Mouse (Mus musculus): ENCODE measurements around the gene Ubqln4.

Ubqln4 gene

GRCm38 (mm10) chr3:88553525-88553879 lies at the start of gene Ubqln4:
Gene Ubqln4, plus strand, starts transcription at chr3:88553758.
- in situ Hi-C loops (cut with MboI, MseI): no loop called here

- in situ Hi-C loops (cut with MboI, MseI): no loop called here
Observed at GRCm38 (mm10) chr3:88503881-88504746, 49.4 kb upstream of the Ubqln4 start.

DNA sequence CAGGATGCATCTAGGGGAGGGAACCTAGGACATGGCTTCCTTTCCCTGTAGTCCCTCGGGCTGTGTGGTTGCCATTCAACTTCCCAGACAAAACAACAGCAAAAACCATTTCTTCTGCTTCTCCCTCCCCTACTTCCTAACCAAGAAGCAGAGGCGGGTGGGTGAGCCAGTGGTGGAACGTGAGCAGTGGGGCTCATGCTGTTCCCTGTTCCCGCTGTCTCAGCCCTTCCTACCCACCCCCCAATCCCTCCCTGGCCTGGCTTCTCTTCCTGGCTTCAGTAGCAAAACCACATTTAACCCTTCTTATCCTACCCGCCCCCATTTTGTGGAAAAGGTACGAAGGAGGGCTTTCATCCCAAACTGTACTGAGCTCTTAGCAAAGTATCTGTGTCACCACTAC lies 48.5 kb upstream of the Ubqln4 start:
- in situ Hi-C loops (cut with MboI, MseI): no loop called here

- in situ Hi-C loops (cut with MboI, MseI): no loop called here
Observed at GRCm38 (mm10) chr3:88505765-88506164, 47.8 kb upstream of the Ubqln4 start.

DNA sequence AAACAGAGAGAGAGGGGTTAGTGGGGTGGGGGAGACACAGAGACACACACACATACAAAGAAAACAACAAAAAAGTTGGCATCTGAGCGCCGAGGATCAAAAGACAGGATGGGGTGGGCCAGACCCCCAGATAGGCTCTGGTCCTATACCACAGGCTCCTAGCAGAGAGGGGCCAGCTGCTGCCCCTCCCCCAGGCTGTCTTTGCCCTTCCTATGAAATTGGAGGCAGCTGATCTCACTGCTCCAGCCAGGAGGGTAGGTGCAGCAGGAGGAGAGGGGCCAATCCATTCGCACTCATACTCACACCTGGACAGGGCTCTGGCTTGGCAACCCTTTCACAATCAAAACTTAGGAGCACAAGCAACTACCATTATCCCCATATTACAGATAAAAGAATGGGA lies 44.3 kb upstream of the Ubqln4 start:
- in situ Hi-C loops (cut with MboI, MseI): no loop called here

- in situ Hi-C loops (cut with MboI, MseI): loop anchor here (10.0 kb wide), 1 partner anchor 885 kb away; the partner anchor contains the start of gene Zbtb7b
Observed at GRCm38 (mm10) chr3:88509692-88510420, 43.7 kb upstream of the Ubqln4 start, which contains the start of gene Lmna. Gene Lmna, minus strand, starts transcription at chr3:88509956.

DNA sequence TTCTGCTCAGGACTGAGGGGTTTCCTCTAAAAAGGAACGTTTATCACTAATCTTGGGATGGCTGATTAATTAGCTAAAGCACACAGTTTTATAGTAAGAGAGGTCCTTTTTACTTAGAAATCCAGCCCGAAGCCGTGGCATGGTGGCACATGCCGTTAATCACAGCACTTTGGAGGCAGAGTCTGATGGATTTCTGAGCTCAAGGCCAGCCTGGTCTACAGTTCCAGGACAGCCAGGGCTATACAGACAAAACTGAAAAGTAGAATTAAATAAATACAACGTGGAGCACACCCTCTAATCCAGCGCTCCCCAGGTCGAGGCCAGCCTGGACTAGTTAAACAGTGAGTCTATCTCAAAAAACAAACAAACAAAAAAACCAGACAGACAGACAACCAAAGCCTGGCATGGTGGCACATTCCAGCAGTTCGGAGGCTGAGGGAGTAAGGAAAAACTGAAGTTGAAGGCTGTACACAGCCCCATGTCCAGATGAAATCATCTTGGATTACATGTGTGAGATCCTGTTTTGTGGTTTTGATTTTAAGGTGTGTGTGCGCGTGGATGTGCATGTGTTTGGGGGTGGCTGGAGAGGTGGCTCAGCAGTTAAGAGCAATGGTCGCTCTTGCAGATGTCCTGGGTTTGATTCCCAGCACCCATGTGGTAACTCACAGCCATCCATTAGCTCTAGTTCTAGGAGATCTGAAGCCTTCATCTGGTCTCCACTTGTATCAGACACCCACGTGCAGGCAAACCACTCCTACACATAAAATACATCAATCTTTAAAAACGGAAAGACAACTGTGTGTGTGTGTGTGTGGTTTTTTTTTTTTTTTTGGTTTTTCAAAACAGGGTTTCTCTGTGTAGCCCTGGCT lies 42.9 kb upstream of the Ubqln4 start:
- in situ Hi-C loops (cut with MboI, MseI): loop anchor here (10.0 kb wide), 1 partner anchor 884 kb away; the partner anchor contains the start of gene Zbtb7b

DNA sequence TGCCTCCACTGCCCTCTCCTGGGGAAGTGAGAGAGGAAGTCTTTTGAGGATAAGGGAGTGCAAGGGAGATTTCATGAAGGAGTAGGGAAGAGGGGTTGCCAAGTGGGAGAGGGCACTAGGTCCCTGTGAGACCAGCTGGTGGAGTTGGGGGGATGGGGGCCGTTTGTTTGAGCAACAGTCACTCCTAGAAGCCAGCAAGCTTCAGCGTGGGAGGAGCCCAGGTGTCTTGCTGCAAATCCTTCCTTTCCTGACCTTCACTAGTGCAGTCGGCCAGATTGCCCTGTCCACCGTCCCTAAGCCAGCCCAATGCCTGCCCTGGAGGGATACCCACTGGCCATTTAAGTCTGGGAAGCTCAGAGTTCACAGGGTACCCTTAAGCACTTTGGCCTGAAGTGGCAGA lies 42.0 kb upstream of the Ubqln4 start:
- in situ Hi-C loops (cut with MboI, MseI): loop anchor here (10.0 kb wide), 1 partner anchor 883 kb away; the partner anchor contains the start of gene Zbtb7b

DNA sequence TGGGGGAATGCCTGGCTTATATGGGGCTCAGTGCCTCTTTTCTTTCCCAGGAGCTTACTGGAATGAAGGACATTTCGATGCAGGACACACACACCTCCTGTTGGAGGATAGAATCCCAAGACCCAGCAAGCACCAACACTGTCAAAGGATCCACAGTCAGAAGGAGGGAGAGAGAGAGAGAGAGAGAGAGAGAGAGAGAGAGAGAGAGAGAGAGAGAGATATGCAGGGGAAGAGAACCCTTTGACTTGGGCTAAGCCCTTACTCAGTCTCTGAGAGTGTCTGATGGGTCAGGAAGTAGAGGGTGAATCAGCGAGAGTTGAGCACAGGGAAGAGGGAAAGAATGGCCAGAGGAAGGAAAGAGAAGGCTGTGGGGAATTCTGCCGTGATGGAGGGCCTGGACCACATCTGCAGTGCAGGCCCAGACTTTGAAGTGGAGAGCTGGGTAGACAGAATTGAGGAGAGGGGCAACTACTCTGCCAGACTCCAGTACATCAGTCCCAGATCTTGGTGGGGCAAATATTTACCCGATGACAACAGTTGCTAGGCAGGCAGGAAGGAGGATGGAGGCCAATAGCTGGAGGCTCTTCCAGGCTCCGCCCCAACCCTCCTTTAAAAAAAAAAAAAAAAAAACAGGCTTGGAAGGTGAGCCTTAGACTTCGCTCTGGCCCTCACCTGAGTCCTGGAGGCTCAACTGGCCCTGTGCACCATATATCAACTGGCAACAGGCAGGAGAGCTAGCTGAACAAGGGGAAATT lies 41.2 kb upstream of the Ubqln4 start:
- in situ Hi-C loops (cut with MboI, MseI): loop anchor here (10.0 kb wide), 1 partner anchor 882 kb away; the partner anchor contains the start of gene Zbtb7b

DNA sequence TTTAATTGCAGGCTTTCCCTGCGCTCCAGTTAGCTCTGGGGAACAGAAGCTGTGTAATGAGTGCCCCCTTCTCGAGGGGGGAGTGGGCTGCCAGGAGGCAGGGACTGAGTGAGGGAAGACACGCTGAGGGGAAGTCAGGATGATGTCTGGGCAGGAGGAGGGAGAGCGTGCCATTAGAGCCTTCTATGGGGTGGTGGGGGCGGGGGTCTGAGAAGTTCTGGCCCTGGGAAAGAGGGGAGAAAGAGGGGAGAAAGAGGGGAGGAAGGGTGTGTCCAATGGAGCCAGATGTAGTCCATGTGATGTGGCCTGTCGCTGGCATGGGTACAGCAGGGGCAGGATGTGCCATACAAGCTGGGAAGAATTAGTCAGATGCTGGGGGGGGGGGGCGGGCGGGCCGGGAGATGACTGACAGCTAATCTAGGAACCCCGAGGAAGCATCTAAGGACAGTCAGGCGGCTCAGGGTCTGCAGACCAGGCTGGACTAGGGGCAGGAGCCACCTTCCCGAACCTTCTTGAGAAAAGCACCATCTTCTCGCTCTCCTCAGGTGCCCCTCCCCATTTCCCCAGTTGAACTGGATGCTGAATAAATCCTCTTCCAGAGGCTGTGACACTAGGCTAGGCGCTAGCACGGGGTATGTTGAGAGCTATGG lies 40.5 kb upstream of the Ubqln4 start:
- in situ Hi-C loops (cut with MboI, MseI): loop anchor here (10.0 kb wide), 1 partner anchor 882 kb away; the partner anchor contains the start of gene Zbtb7b

GRCm38 (mm10) chr3:88513546-88514115 lies 39.9 kb upstream of the Ubqln4 start:
- in situ Hi-C loops (cut with MboI, MseI): loop anchor here (10.0 kb wide), 1 partner anchor 881 kb away; the partner anchor contains the start of gene Zbtb7b

- in situ Hi-C loops (cut with MboI, MseI): loop anchor here (10.0 kb wide), 1 partner anchor 880 kb away; the partner anchor contains the start of gene Zbtb7b
Observed at GRCm38 (mm10) chr3:88514231-88515094, 39.1 kb upstream of the Ubqln4 start.

GRCm38 (mm10) chr3:88515095-88515386 lies 38.5 kb upstream of the Ubqln4 start:
- in situ Hi-C loops (cut with MboI, MseI): loop anchor here (10.0 kb wide), 1 partner anchor 880 kb away; the partner anchor contains the start of gene Zbtb7b

GRCm38 (mm10) chr3:88516407-88516806 lies 37.2 kb upstream of the Ubqln4 start:
- in situ Hi-C loops (cut with MboI, MseI): loop anchor here (10.0 kb wide), 1 partner anchor 878 kb away; the partner anchor contains the start of gene Zbtb7b

GRCm38 (mm10) chr3:88518411-88518810 lies 35.1 kb upstream of the Ubqln4 start:
- in situ Hi-C loops (cut with MboI, MseI): loop anchor here (10.0 kb wide), 1 partner anchor 876 kb away; the partner anchor contains the start of gene Zbtb7b

GRCm38 (mm10) chr3:88520078-88520477 lies 33.5 kb upstream of the Ubqln4 start:
- in situ Hi-C loops (cut with MboI, MseI): loop anchor here (5.0 kb wide), 2 partner anchors 33 to 108 kb away; partner anchors contain the start of gene Pmf1

DNA sequence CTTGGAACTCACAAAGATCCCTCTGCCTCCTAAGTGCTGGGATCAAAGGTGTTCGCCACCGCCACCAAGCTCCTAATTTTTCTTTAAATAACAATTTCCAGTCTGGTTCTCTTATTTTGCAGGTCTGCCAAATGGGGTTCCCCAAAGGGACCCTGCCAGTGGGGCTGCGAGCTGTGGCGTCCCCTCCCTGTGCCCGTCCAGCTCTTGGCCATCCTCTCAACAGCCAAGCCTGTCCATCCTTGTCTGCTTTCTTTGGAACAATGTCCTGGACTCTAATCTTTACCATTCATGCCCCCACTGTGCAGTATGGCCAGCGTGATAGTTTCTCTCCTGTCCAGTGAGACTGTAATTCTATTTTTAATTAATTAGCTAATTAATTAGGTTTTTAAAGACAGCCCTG lies 32.4 kb upstream of the Ubqln4 start:
- in situ Hi-C loops (cut with MboI, MseI): loop anchor here (5.0 kb wide), 2 partner anchors 34 to 109 kb away; partner anchors contain the start of gene Pmf1

DNA sequence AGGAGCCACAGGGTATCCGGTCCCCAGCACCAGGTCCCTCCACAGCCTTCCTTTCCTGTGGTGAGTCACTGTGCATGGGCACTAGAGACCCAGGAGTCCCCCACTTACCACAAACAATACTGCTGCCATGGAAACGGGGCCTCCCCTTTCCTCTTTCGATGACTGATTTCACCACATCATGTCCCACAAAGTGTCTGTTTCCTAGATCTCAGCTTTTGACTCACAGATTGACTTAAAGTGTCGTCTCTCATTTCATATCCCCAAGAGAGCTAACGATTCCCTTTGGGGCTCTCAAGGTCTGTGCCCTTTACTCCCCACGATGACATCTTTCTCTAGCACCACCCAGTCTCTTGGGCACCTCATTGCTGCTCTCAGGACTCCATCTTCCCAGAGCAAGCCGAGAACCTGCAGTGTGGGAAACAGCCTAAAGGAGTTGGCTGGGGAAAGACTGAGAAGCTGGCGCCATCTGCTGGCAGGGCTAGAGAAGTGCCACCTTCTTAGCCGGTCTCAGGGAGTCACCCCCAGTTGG lies 31.7 kb upstream of the Ubqln4 start:
- in situ Hi-C loops (cut with MboI, MseI): loop anchor here (5.0 kb wide), 2 partner anchors 35 to 110 kb away; partner anchors contain the start of gene Pmf1
